Mouse (Mus musculus): ENCODE measurements around the gene Hpse2. TPM values are rescaled to one million over a fixed set of nuclear protein-coding genes. Genes with fewer than 3 reads are reported as not detected.

Hpse2 gene
- polyA plus RNA-seq, 1 experiment from 2014 or later, result 2.0 TPM

DNA sequence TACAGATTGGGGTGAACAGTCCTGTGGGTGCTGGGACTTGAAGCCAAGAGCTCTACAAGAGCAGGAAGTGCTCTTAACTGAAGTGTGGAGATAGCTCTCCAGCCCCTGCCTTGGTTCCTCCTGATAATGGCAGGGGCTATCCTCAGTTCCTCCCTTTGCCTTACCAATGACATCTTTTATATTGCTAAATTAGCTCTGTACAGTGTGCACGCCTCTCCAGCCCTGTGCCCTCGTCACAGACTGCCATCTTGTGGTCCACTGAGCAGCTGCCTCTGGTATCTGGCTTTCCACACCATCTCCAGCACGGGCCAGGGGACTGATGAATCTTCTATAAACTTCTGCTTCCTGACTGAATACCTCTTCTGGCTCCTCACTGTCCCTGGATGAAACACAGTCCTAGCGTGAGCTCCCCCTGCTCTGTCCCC lies 644.0 kb downstream of the Hpse2 start:
- no peaks in the 10 kb centered on the region for H3K36me3 ChIP-seq (ENCODE audit: control insufficient read depth, insufficient read depth, low read length)
- no peaks in the 10 kb centered on the region for H3K27me3 ChIP-seq (ENCODE audit: control insufficient read depth, insufficient read depth, low read length)
- H3K27ac ChIP-seq (ENCODE audit: low read depth, low read length), result no peak overlapping the region
- H3K9me3 ChIP-seq (ENCODE audit: control insufficient read depth, low read length), result no peaks in the 10 kb centered on the region
- no peak overlapping the region for H3K4me3 ChIP-seq (ENCODE audit: low read depth, low read length)
- no peak overlapping the region for H3K9ac ChIP-seq (ENCODE audit: low read length)
- DNase-seq (ENCODE audit: low spot score), result peak; percentile 69
- H3K4me1 ChIP-seq (ENCODE audit: control insufficient read depth, insufficient read depth, low read length), result no peaks in the 10 kb centered on the region
- ATAC-seq (ENCODE audit: insufficient read depth, low FRiP score, low TSS enrichment), result peak; percentile 48; the same call in 1 of the 2 replicates
- H3K4me2 ChIP-seq (ENCODE audit: low read depth), result no peak overlapping the region
- WGBS, result 25% methylated on average over 4 of the region's 4 CpGs

DNA sequence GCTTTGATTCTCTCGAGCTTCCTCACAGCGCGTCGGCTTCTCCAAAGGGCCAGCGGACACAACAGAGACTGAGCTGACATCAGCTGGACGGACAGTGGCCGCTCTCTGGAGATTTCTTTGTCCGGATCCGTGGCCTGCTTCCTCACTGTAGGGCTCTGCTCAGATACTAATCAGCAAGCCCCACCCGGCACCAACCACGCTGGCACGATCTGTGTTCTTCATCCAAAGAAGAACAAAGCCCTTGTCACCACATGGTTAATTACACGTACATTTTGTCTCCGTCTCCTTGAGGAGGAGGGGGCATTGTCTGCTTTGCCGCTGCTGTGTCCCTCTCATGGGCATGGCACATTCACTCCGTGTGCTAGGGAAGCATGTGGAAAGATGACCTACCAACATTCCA lies 644.9 kb downstream of the Hpse2 start:
- no peak overlapping the region for H3K9ac ChIP-seq (ENCODE audit: low read length)
- no peaks in the 10 kb centered on the region for H3K4me1 ChIP-seq (ENCODE audit: control insufficient read depth, insufficient read depth, low read length)
- H3K4me2 ChIP-seq (ENCODE audit: low read depth), result no peak overlapping the region
- H3K36me3 ChIP-seq (ENCODE audit: control insufficient read depth, insufficient read depth, low read length), result no peaks in the 10 kb centered on the region
- WGBS, result 61% methylated on average over 16 of the region's 16 CpGs
- DNase-seq (ENCODE audit: low spot score) (peak; percentile 35), ATAC-seq (ENCODE audit: insufficient read depth, low FRiP score, low TSS enrichment) (no peak)
- H3K9me3 ChIP-seq (ENCODE audit: control insufficient read depth, low read length), result no peaks in the 10 kb centered on the region
- H3K27ac ChIP-seq (ENCODE audit: low read depth, low read length), result no peak overlapping the region
- no peaks in the 10 kb centered on the region for H3K27me3 ChIP-seq (ENCODE audit: control insufficient read depth, insufficient read depth, low read length)
- H3K4me3 ChIP-seq (ENCODE audit: low read depth, low read length), result no peak overlapping the region

DNA sequence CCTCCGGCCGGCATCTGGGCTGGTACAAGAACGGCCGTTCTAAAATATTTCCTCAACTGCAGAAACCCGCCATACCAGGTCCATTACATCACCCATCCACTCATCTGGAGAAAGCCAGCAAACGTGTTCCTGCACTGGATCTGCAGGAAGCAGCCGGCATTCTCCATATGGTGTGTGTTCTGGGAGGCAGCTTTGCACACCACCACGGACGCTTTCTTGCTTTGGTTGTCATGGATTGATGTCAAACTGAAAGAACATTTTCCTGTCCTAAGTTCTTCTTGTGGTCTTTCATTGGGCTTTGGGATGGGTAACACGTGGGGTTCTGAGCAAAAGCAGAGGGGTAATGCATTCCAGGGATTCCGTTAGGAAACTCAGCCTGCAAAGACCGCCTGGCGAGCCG lies 646.3 kb downstream of the Hpse2 start:
- Histone ChIP-seq H3K9ac (ENCODE audit: low read length) (no peak overlapping the region), H3K4me2 (ENCODE audit: low read depth) (no peak overlapping the region), H3K9me3 (ENCODE audit: control insufficient read depth, low read length) (no peaks in the 10 kb centered on the region), H3K27ac (ENCODE audit: low read depth, low read length) (no peak overlapping the region), H3K36me3 (ENCODE audit: control insufficient read depth, insufficient read depth, low read length) (no peaks in the 10 kb centered on the region), H3K4me1 (ENCODE audit: control insufficient read depth, insufficient read depth, low read length) (no peaks in the 10 kb centered on the region), H3K27me3 (ENCODE audit: control insufficient read depth, insufficient read depth, low read length) (no peaks in the 10 kb centered on the region), H3K4me3 (ENCODE audit: low read depth, low read length) (no peak overlapping the region)
- 77% methylated on average over 14 of the region's 14 CpGs for WGBS
- no peak for ATAC-seq (ENCODE audit: insufficient read depth, low FRiP score, low TSS enrichment)
- DNase-seq (ENCODE audit: low spot score), result no peak

- Histone ChIP-seq H3K9me3 (ENCODE audit: control insufficient read depth, low read length) (no peaks in the 10 kb centered on the region), H3K9ac (ENCODE audit: low read length) (no peak overlapping the region), H3K4me1 (ENCODE audit: control insufficient read depth, insufficient read depth, low read length) (no peaks in the 10 kb centered on the region), H3K27ac (ENCODE audit: low read depth, low read length) (no peak overlapping the region), H3K36me3 (ENCODE audit: control insufficient read depth, insufficient read depth, low read length) (no peaks in the 10 kb centered on the region), H3K27me3 (ENCODE audit: control insufficient read depth, insufficient read depth, low read length) (no peaks in the 10 kb centered on the region), H3K4me2 (ENCODE audit: low read depth) (no peak overlapping the region), H3K4me3 (ENCODE audit: low read depth, low read length) (no peak overlapping the region)
- ATAC-seq (ENCODE audit: insufficient read depth, low FRiP score, low TSS enrichment), result no peak
- DNase-seq (ENCODE audit: low spot score), result no peak
- 62% methylated on average over 8 of the region's 8 CpGs for WGBS
These were observed 647.8 kb downstream of the Hpse2 start for GRCm38 (mm10) chr19:42740163-42740899.

DNA sequence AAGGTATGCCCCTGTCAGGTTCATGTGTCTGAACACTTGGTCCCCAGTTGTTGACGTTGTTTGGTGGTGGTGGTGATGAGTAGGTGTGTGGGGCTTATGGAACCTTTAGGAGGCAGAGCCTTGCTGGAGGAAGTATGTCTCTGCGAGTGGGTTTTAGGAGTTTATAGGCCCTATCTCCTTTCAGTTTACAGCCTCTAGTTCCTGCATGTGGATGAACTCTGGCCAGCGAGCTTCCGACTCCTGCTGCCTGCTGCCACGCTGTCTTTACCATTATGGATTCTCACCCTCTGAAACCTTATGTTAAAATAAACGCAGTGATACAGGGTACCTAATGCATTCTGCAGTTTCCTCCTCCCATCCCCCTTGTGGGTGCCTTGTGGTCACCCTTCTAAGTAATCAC lies 648.4 kb downstream of the Hpse2 start:
- H3K9me3 ChIP-seq (ENCODE audit: control insufficient read depth, low read length), result no peaks in the 10 kb centered on the region
- no peak for DNase-seq (ENCODE audit: low spot score)
- no peaks in the 10 kb centered on the region for H3K4me1 ChIP-seq (ENCODE audit: control insufficient read depth, insufficient read depth, low read length)
- no peaks in the 10 kb centered on the region for H3K27me3 ChIP-seq (ENCODE audit: control insufficient read depth, insufficient read depth, low read length)
- WGBS, result 68% methylated on average over 6 of the region's 6 CpGs
- no peak overlapping the region for H3K9ac ChIP-seq (ENCODE audit: low read length)
- no peak overlapping the region for H3K27ac ChIP-seq (ENCODE audit: low read depth, low read length)
- H3K4me3 ChIP-seq (ENCODE audit: low read depth, low read length), result no peak overlapping the region
- no peak overlapping the region for H3K4me2 ChIP-seq (ENCODE audit: low read depth)
- ATAC-seq (ENCODE audit: insufficient read depth, low FRiP score, low TSS enrichment), result no peak
- no peaks in the 10 kb centered on the region for H3K36me3 ChIP-seq (ENCODE audit: control insufficient read depth, insufficient read depth, low read length)

DNA sequence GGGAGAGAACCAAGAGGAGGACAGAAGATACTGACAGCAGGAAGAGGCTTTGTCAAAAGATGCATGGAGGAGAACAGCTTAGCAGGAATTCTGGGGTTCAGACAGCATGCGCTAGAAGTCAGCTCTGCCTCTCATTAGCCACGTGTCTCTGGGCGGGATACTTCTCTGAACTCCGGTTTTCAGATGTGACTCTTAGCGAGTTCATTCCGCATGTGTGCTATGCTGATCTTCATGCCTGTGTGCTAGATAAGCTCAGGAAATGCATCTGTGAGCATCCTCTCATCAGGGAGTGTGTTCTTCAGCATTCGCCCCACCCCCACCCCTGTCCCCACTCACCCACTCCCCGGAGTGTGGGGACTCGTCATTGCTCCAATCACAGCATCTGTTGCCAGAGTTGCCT lies 650.4 kb downstream of the Hpse2 start:
- no peaks in the 10 kb centered on the region for H3K27me3 ChIP-seq (ENCODE audit: control insufficient read depth, insufficient read depth, low read length)
- H3K4me2 ChIP-seq (ENCODE audit: low read depth), result no peak overlapping the region
- H3K9ac ChIP-seq (ENCODE audit: low read length), result no peak overlapping the region
- no peaks in the 10 kb centered on the region for H3K9me3 ChIP-seq (ENCODE audit: control insufficient read depth, low read length)
- WGBS, result 69% methylated on average over 9 of the region's 9 CpGs
- DNase-seq (ENCODE audit: low spot score) (no peak), ATAC-seq (ENCODE audit: insufficient read depth, low FRiP score, low TSS enrichment) (no peak)
- no peak overlapping the region for H3K4me3 ChIP-seq (ENCODE audit: low read depth, low read length)
- no peaks in the 10 kb centered on the region for H3K36me3 ChIP-seq (ENCODE audit: control insufficient read depth, insufficient read depth, low read length)
- no peak overlapping the region for H3K27ac ChIP-seq (ENCODE audit: low read depth, low read length)
- H3K4me1 ChIP-seq (ENCODE audit: control insufficient read depth, insufficient read depth, low read length), result no peaks in the 10 kb centered on the region

Other genes starting within 250 kb of the Hpse2 start
- gene Cnnm1, start 52.1 kb upstream of the Hpse2 start, polyA plus RNA-seq (2014; fragmentation: Nextera tagmentation; extraction: Ambion mirVana), result 0.29 and 0.31 TPM in 2 replicates
- gene Got1, start 136.2 kb upstream of the Hpse2 start, polyA plus RNA-seq (2014; fragmentation: Nextera tagmentation; extraction: Ambion mirVana), result 49.5 and 57.7 TPM in 2 replicates
- 0.11 and 0.41 TPM in 2 replicates for gene Nkx2-3, start 224.0 kb upstream of the Hpse2 start, polyA plus RNA-seq (2014; fragmentation: Nextera tagmentation; extraction: Ambion mirVana)

All from neural tube, embryonic 11.5 days (tissue).